Mouse (Mus musculus) ovary, adult 18-20 months (tissue): Measurements from ENCODE around the gene Tescl.

Experiments used
- DNase-seq: peaks from one replicate; pipeline ENCODE4 v3.0.0; 2022; ENCODE audit warnings: low spot score, mixed read lengths

The Tescl gene

GRCm38 (mm10) chr7:24299823-24300481 lies 33.8 kb downstream of the Tescl start:
- DNase-seq: peak; percentile 24

DNA sequence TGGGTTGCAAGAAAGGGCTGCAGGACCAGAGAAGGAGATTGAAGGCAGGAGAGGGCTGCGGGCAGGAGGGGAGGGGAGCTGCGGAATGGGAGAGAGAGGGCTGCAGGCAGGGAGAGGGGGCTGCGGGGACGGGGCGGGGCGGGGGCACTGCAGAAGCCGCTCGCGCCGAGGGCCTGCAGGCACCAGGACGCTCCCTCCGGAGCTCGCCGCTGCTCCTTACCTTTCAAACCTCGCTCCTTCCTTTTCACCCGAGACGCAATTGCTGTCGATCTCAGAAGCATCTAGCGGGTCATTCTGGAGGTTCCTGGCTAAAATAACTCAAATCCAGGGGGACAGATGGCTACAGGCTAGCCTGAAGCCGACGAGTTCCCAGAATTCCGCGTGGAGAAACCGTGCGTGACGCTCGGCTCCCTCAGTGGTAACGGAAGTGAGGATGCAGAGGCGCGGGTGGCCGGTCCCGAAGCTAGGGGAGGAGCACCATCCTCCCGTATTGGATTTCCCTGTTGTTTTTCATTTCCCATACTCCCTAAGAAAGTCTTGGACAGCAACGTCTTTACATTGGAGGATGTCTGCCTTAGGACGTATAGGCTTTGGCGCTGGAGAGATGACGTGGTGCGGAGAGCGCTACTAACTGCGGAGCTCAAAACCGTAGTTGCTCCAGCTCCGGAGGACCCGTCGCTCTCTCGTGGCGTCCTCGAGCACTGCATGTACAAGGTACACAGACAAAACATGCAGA lies 34.6 kb downstream of the Tescl start:
- peak; percentile 54 for DNase-seq

DNA sequence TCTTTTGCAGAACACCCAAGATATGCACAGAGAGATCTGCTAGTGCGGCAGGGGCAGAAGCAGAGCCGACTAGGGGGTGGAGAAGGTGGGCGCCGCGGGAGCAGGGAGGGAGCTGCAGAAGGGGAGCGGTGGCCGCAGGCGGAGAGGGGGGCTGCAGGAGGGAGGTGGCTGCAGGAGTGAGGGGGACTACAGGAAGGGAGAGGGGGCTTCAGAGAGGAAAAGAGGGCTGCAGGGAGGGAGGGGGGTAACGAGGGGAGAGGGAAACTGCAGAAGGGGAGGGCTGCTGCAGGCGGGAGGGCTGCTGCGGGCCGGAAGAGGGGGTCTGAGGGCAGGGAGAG lies 35.1 kb downstream of the Tescl start:
- no peak for DNase-seq

DNA sequence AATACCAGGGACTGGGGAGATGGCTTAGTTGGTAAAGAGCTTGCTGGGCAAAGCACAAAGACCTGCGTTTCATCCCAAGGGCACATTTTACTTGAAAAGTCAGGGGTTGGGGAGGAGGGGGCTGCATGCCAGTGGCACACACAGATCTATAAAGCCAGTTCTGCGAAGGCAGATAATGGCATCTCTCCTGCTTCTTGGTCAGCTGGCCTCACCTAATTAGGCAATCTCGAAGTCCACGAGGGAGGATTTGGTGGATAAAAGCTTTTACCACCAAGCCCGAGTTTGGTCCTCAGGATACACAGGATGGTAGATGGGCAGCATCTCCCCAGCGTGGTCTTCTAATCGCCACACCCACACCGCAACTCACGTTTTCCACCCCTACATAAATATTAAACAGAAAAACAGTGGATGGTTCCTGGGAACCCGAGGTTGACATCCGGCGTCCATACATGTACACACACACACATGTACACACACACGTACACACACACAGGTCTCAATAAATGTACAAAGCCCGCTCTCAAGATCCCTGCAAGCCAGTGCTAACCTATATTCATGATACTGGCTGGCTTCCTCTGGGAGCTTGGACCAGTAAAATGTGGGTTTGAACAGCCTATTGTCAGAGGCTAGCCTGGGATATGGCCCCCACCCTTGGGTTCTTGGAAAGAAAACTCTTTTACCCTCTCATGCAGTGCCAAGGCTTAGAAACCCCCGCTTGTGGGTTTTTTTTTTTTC lies 36.2 kb downstream of the Tescl start:
- no peak for DNase-seq

DNA sequence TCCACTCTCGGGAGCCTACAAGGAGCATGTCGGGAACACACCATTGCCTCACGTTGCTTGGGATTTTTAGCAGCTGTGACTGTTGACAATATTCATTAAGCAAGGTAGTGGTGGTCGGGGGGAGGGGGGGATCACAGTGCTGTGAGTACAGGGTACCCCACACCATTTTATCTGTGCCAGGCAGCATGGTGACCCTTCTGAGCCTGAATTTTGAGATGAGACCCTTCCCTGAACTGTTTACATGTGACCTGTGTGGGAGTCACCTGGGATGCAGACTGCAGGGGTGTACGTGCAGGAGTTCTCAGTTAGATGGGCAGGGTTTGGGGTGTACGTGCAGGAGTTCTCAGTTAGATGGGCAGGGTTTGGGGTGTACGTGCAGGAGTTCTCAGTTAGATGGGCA lies 37.4 kb downstream of the Tescl start:
- DNase-seq: no peak

- no peak for DNase-seq
Observed at GRCm38 (mm10) chr7:24295376-24295775, 38.4 kb downstream of the Tescl start.

GRCm38 (mm10) chr7:24294763-24295162 lies 39.0 kb downstream of the Tescl start:
- no peak for DNase-seq

- DNase-seq: no peak
Observed at GRCm38 (mm10) chr7:24293061-24293851, 40.5 kb downstream of the Tescl start.

- no peak for DNase-seq
Observed at GRCm38 (mm10) chr7:24291387-24292090, 42.2 kb downstream of the Tescl start.

DNA sequence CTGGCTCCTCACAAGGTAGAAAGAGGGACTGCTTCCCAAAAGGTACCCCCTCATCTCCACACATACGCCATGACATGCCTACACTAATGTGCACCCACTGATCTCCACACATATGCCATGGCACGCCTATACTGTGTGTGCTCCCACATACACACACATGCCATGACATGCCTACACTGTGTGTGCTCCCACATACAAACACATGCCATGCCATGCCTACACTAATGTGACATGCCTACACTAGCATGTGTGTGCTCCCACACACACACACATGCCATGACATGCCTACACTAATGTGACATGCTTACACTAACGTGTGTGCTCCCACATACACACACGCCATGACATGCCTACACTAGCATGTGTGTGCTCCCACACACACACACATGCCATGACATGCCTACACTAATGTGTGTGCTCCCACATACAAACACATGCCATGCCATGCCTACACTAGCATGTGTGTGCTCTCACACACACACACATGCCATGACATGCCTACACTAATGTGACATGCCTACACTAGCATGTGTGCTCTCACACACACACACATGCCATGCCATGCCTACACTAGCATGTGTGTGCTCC lies 43.5 kb downstream of the Tescl start:
- no peak for DNase-seq

DNA sequence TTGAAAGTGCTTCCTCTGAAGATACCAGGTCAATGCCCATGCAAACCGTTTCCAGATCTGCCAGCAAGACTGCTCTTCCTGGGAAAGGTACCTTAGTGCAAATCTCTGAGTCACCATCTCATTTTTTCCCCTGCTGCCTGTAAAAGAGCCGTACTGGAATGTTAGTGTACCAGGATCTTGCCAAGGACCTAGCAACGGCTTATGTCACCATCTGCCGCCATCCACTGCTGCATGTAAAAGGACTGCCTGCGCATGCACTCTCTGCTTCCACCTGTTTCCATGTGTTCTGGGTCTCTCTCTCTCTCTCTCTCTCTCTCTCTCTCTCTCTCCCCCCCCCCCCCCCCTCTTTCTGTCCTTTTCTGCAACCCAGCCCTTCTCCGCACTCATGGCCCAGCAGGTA lies 45.2 kb downstream of the Tescl start:
- no peak for DNase-seq

DNA sequence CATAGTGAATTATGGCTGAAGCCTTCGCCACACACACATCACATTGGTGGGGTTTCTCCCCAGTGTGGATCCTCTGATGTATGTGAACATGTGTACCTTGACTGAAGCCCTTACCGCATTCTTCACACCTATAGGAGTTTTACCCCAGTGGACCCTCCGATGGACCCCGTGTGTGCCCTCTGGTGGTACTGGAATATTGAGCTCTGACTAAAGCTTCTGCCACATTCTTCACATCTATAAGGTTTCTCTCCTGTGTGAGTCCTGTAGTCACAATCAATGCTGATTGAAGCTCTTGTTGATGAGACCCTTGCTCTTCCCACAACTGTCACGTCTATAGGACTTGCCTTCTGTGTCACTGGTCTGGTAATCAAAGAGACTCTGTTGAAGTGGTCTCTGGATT lies 46.1 kb downstream of the Tescl start:
- no peak for DNase-seq

DNA sequence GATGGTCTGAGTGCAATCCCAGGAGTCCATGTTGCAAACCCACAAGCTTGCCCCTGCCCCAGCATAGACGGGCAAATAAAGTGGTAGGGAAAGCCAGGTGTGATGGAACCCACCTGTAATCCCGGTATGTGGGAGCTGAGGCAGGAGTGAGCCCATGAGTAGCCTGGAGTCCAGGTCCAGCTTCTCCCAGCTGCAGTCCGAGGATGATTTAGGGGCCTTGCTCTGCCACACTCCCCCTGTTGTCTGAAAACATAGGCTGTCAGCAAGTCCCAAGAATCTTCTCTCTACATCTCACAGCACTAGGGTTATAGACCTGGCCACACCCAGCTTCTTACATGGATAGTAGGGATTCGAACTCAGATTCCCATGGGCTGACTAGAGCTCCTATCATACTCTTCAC lies 46.8 kb downstream of the Tescl start:
- DNase-seq: no peak

DNA sequence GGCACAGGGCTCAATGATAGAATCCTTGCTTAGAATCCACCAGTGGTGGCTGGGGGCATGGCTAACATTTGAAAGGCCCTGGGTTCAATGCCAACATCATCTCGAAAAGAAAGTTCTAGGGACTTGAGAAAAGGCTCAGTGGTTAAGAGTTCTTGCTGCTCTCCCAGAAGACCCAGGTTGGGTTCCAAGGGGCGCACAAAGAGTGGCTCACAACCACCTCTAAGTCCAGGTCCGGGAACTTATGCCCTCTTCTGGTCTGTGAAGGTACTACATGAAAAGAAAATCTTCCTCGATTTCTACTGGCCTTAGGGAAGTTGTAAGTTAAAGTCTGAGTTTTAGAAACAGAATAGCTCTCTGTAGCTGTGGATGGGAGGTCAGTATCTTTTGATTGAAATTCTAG lies 47.6 kb downstream of the Tescl start:
- DNase-seq: no peak
